Mouse (Mus musculus): Measurements from ENCODE around the gene Dot1l.

- TF ChIP-seq CTCF (IDR thresholded peaks at IDR 0.05; ENCODE audit: low read depth) (no peak), EP300 (IDR thresholded peaks at IDR 0.05; ENCODE audit: low read depth) (no peak)
These were observed 44.1 kb downstream of the Dot1l start for GRCm38 (mm10) chr10:80799070-80799566.

All from liver, postnatal 0 days (tissue).